Mouse (Mus musculus) myocyte (in vitro differentiated cells): ENCODE measurements around the gene Lrp5. TPM values are rescaled to one million over a fixed set of nuclear protein-coding genes. Genes with fewer than 3 reads are reported as not detected.

ENCODE experiments used
- H3K27me3 ChIP-seq: one replicate; pipeline ENCODE4 v1.6.1; 2011; ENCODE audit not compliant: control insufficient read depth, insufficient read depth, insufficient read length
- H3K36me3 ChIP-seq: one replicate; pipeline ENCODE4 v1.6.1; 2011; ENCODE audit not compliant: control insufficient read depth, insufficient read depth
- H3K4me2 ChIP-seq: one replicate; pipeline ENCODE4 v1.6.1; 2011; ENCODE audit warnings: low read depth, control low read depth
- H3K4me3 ChIP-seq: one replicate; pipeline ENCODE4 v1.5.1; 2011; ENCODE audit warnings: mild to moderate bottlenecking, control low read depth, moderate library complexity
- H3K79me2 ChIP-seq: one replicate; pipeline ENCODE4 v1.6.1; 2011; ENCODE audit not compliant: control insufficient read depth, insufficient read depth
- H3ac ChIP-seq: one replicate; pipeline ENCODE4 v1.6.1; 2011; ENCODE audit not compliant: control insufficient read depth, insufficient read length
- CEBPB ChIP-seq: IDR thresholded peaks from 2 replicates; pipeline ENCODE4 v1.6.1; 2011; ENCODE audit warnings: mild to moderate bottlenecking, moderate library complexity; ENCODE audit not compliant: poor library complexity, insufficient read depth, severe bottlenecking
- E2F4 ChIP-seq: IDR thresholded peaks from one replicate; pipeline ENCODE4 v1.6.1; 2011; ENCODE audit warnings: mild to moderate bottlenecking, control low read depth, moderate library complexity; ENCODE audit not compliant: insufficient read depth
- MAX ChIP-seq: IDR thresholded peaks from one replicate; pipeline ENCODE4 v1.6.1; 2011; ENCODE audit warnings: low read depth, mild to moderate bottlenecking, control low read depth
- MYOD1 ChIP-seq, 3 experiments: IDR thresholded peaks; one replicate each; pipeline ENCODE4 v1.6.1; 2011; ENCODE audit warnings: control low read depth in 2 of 3, low read depth in 2 of 3, mild to moderate bottlenecking in 2 of 3, moderate library complexity in 1 of 3; ENCODE audit not compliant: insufficient read length in 2 of 3, control insufficient read depth in 1 of 3
- MYOG ChIP-seq, 3 experiments: IDR thresholded peaks; one replicate each; pipeline ENCODE4 v1.6.1; 2011; ENCODE audit warnings: control low read depth in 2 of 3, low read depth in 2 of 3, mild to moderate bottlenecking in 2 of 3; ENCODE audit not compliant: insufficient read length in 2 of 3, control insufficient read depth in 1 of 3, insufficient read depth in 1 of 3
- POLR2A ChIP-seq: IDR thresholded peaks from one replicate; pipeline ENCODE4 v1.6.1; 2011; ENCODE audit warnings: low read depth, mild to moderate bottlenecking, control low read depth, moderate library complexity; ENCODE audit not compliant: insufficient read length
- POLR2AphosphoS2 ChIP-seq: IDR thresholded peaks from one replicate; pipeline ENCODE4 v1.6.1; 2011; ENCODE audit warnings: low read depth, control low read depth; ENCODE audit not compliant: insufficient read length
- REST ChIP-seq: IDR thresholded peaks from one replicate; pipeline ENCODE4 v1.6.1; 2011; ENCODE audit warnings: mild to moderate bottlenecking, control low read depth, moderate library complexity; ENCODE audit not compliant: insufficient read depth, insufficient read length
- SRF ChIP-seq: IDR thresholded peaks from one replicate; pipeline ENCODE4 v1.6.1; 2011; ENCODE audit warnings: low read depth; ENCODE audit not compliant: control insufficient read depth, insufficient read length
- TCF12 ChIP-seq: IDR thresholded peaks from one replicate; pipeline ENCODE4 v1.6.1; 2011; ENCODE audit warnings: mild to moderate bottlenecking, control low read depth; ENCODE audit not compliant: poor library complexity, insufficient read depth, severe bottlenecking
- TCF3 ChIP-seq: IDR thresholded peaks from one replicate; pipeline ENCODE4 v1.6.1; 2011; ENCODE audit warnings: low read depth, control low read depth; ENCODE audit not compliant: insufficient read length
- USF1 ChIP-seq: IDR thresholded peaks from one replicate; pipeline ENCODE4 v1.6.1; 2011; ENCODE audit warnings: low read depth, mild to moderate bottlenecking, control low read depth, moderate library complexity
- polyA plus RNA-seq: library from polyadenylated mRNA; unstranded; fragments of >200 nt; fragmentation: generic; extraction: Trizol; gene quantifications from one replicate; pipeline ENCODE4 v1.2.1, GENCODE M21; 2012; ENCODE audit warnings: missing spikeins

Lrp5 gene
- polyA plus RNA-seq, 1 experiment = 42.5 TPM

DNA sequence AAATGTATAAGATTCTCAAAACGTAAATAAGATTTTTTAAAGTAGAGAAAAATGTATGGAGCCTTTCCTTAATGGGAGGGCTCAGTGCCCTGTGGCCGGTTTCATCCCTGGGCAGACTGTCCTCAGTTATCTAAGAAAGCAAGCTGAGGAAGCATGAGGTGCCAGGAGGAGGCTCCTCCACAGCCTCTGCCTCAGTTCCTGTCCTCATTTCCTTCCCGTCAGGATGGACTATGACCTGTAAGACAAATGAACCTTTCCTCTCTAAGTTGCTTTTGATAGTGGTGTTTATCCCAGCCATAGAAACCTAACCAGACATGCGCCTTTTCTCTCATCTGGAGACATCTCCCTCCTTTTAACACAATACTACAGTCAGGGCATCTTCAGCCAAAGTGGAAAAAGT is 41.0 kb downstream of the Lrp5 start:
- H3K36me3 ChIP-seq = peaks cover 15% of the 10 kb centered on the region

DNA sequence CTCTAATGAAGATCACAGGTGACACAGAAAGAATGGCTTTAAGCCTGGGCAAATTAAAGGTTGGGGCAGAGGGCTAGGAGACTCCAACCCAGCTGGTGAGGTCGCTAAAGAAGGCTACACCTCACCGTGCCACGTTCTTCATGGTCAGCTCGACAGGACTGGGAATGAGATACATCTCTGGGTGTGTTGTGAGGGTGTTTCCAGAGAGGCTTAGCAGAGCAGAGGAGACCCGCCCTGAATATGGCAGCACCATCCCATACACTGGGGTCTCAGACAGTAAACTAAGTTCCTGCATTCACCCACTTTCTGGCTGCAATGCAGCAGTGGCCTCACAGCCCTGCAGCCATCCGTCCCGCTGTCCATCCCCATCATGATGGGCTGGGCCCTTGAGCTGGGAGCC is 46.8 kb downstream of the Lrp5 start:
- Histone ChIP-seq H3K4me2 (no peak overlapping the region), H3ac (no peak overlapping the region), H3K79me2 (no peaks in the 10 kb centered on the region), H3K36me3 (peaks cover 6% of the 10 kb centered on the region), H3K27me3 (no peaks in the 10 kb centered on the region), H3K4me3 (no peak overlapping the region)
- no peak for TF ChIP-seq USF1
- TF ChIP-seq SRF = no peak
- no peak for TF ChIP-seq POLR2A
- TF ChIP-seq MYOG (IDR thresholded peaks at IDR 0.05; ENCODE audit: control insufficient read depth in 1 of 3, insufficient read depth in 1 of 3, insufficient read length in 2 of 3, low read depth in 2 of 3) = no peak

More for the DNA sequence above, 41.0 kb downstream of the Lrp5 start:
- H3K4me3 ChIP-seq = no peak overlapping the region
- H3K79me2 ChIP-seq = no peaks in the 10 kb centered on the region
- no peak for TF ChIP-seq REST
- TF ChIP-seq E2F4 = no peak
- no peak for TF ChIP-seq MAX
- TF ChIP-seq USF1 = no peak
- no peak for TF ChIP-seq TCF12
- TF ChIP-seq SRF = no peak
- TF ChIP-seq CEBPB = no peak
- no peak for TF ChIP-seq POLR2AphosphoS2
- TF ChIP-seq POLR2A = no peak
- TF ChIP-seq MYOD1 (IDR thresholded peaks at IDR 0.05; ENCODE audit: control insufficient read depth in 1 of 3, insufficient read length in 2 of 3, low read depth in 2 of 3) = no peak
- TF ChIP-seq TCF3 = no peak
- TF ChIP-seq MYOG (IDR thresholded peaks at IDR 0.05; ENCODE audit: control insufficient read depth in 1 of 3, insufficient read depth in 1 of 3, insufficient read length in 2 of 3, low read depth in 2 of 3) = no peak
- no peaks in the 10 kb centered on the region for H3K27me3 ChIP-seq
- H3K4me2 ChIP-seq = no peak overlapping the region
- no peak overlapping the region for H3ac ChIP-seq

DNA sequence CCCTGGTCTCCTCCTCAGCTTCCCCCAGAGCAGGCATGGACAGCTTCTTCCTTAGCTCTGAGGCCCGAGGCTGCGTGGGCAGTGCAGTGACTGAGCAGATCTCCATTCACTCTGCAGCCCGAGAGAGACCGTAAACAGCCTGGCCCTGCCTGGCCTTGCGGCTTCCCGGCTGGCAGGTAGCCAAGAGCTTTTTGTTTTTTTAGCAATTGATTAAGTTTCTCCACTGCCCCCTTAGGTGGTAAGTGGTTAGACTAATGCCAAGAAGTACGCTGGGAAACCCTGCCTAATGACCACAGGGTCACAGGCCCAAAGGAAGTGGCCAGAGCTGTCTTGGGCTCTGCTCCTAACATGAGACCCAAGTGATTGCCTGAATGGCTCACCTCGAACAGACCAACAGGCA is 47.7 kb downstream of the Lrp5 start:
- peaks cover 6% of the 10 kb centered on the region for H3K36me3 ChIP-seq
- H3K4me2 ChIP-seq = peak overlapping the region; percentile 42
- no peak overlapping the region for H3K4me3 ChIP-seq
- no peaks in the 10 kb centered on the region for H3K79me2 ChIP-seq
- no peak overlapping the region for H3ac ChIP-seq
- TF ChIP-seq MYOD1 (IDR thresholded peaks at IDR 0.05; ENCODE audit: control insufficient read depth in 1 of 3, insufficient read length in 2 of 3, low read depth in 2 of 3) = no peak
- TF ChIP-seq MYOG (IDR thresholded peaks at IDR 0.05; ENCODE audit: control insufficient read depth in 1 of 3, insufficient read depth in 1 of 3, insufficient read length in 2 of 3, low read depth in 2 of 3) = no peak
- TF ChIP-seq SRF = no peak
- TF ChIP-seq CEBPB = no peak
- no peak for TF ChIP-seq E2F4
- no peak for TF ChIP-seq TCF12
- TF ChIP-seq TCF3 = no peak
- no peak for TF ChIP-seq REST
- no peak for TF ChIP-seq POLR2AphosphoS2
- no peak for TF ChIP-seq MAX
- TF ChIP-seq USF1 = no peak
- no peak for TF ChIP-seq POLR2A
- no peaks in the 10 kb centered on the region for H3K27me3 ChIP-seq

DNA sequence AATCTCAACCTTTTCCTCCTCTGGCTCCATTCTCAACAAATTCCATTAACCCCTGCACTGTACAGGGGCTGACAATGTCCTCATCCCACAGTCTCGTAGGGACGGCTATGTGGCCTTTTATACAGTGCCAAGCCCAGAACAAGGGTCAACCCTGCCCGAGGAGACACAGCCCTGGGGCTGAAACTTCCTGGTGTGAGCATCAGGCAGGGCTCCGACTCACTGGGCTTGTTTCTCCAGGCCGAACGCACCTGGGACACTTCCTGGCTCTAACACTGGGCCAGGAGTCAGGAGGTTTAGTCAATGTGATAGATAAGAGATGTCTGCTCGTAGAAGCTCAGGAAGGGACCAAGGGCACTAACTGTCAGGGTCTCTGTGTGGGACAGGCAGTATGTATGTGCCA is 54.3 kb downstream of the Lrp5 start:
- no peaks in the 10 kb centered on the region for H3K36me3 ChIP-seq
- TF ChIP-seq TCF12 (no peak), MAX (no peak), USF1 (no peak), CEBPB (no peak), E2F4 (no peak), MYOD1 (IDR thresholded peaks at IDR 0.05; ENCODE audit: control insufficient read depth in 1 of 3, insufficient read length in 2 of 3, low read depth in 2 of 3) (no peak)
- no peaks in the 10 kb centered on the region for H3K27me3 ChIP-seq
- H3ac ChIP-seq = no peak overlapping the region
- H3K4me2 ChIP-seq = no peak overlapping the region
- H3K79me2 ChIP-seq = no peaks in the 10 kb centered on the region
- no peak overlapping the region for H3K4me3 ChIP-seq

DNA sequence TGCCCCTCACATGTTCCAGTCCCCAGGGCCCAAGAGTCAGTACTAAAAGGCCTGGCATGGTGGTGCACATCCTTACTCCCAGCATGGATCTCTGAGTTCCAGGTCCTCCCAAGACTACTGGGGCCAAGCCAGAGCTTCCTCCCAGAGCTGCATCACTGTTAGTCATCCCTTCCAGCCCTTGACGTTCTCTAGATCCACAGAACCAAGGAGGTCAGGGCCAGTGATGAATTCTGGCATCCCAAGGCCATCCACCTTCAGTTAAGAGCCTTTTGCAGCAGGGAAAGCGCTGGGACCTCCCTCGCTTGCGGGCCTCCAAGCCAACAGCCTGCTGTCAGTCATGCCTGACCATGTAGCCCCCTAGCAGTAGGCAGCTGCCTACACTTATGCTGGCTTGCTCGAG is 54.9 kb downstream of the Lrp5 start:
- Histone ChIP-seq H3ac (no peak overlapping the region), H3K4me3 (no peak overlapping the region), H3K27me3 (no peaks in the 10 kb centered on the region), H3K79me2 (no peaks in the 10 kb centered on the region), H3K36me3 (no peaks in the 10 kb centered on the region), H3K4me2 (no peak overlapping the region)
- TF ChIP-seq USF1 = no peak
- TF ChIP-seq CEBPB = no peak
- TF ChIP-seq MYOD1 (IDR thresholded peaks at IDR 0.05; ENCODE audit: control insufficient read depth in 1 of 3, insufficient read length in 2 of 3, low read depth in 2 of 3) = no peak
- TF ChIP-seq MAX = no peak
- no peak for TF ChIP-seq REST
- TF ChIP-seq MYOG (IDR thresholded peaks at IDR 0.05; ENCODE audit: control insufficient read depth in 1 of 3, insufficient read depth in 1 of 3, insufficient read length in 2 of 3, low read depth in 2 of 3) = no peak
- no peak for TF ChIP-seq TCF12
- no peak for TF ChIP-seq POLR2A
- TF ChIP-seq TCF3 = no peak
